Mouse (Mus musculus): ENCODE data around the gene Plekhg5. TPM values are rescaled to one million over a fixed set of nuclear protein-coding genes. Genes with fewer than 3 reads are reported as not detected.

Gene Plekhg5
- total RNA-seq, 2 experiments from 2014 or later, result 6.3 to 6.4 TPM

GRCm38 (mm10) chr4:152068166-152068724 lies 4.1 kb upstream of the Plekhg5 start:
- peak in 1 of 2 experiments; percentile 46 for DNase-seq
- intact Hi-C loops (cut with DNase I), result no loop called here

- DNase-seq, result no peak
- intact Hi-C loops (cut with DNase I), result no loop called here
Measured at GRCm38 (mm10) chr4:152069245-152069644, 3.1 kb upstream of the Plekhg5 start.

GRCm38 (mm10) chr4:152070494-152071396 lies 1.6 kb upstream of the Plekhg5 start:
- intact Hi-C loops (cut with DNase I), result no loop called here
- no peak for DNase-seq

GRCm38 (mm10) chr4:152072655-152073054 lies 357 bp downstream of the Plekhg5 start:
- no peak for DNase-seq
- intact Hi-C loops (cut with DNase I), result no loop called here

- intact Hi-C loops (cut with DNase I), result no loop called here
- no peak for DNase-seq
Measured at GRCm38 (mm10) chr4:152073715-152074114, 1.4 kb downstream of the Plekhg5 start.

GRCm38 (mm10) chr4:152074548-152074947 lies 2.2 kb downstream of the Plekhg5 start:
- no peak for DNase-seq
- intact Hi-C loops (cut with DNase I), result no loop called here

GRCm38 (mm10) chr4:152077191-152077590 lies 4.9 kb downstream of the Plekhg5 start:
- DNase-seq, result no peak
- intact Hi-C loops (cut with DNase I), result no loop called here

GRCm38 (mm10) chr4:152078105-152078530 lies 5.8 kb downstream of the Plekhg5 start:
- peak in 1 of 2 experiments; percentile 35 for DNase-seq
- intact Hi-C loops (cut with DNase I), result no loop called here

- intact Hi-C loops (cut with DNase I), result no loop called here
- DNase-seq, result no peak
Measured at GRCm38 (mm10) chr4:152079261-152079660, 7.0 kb downstream of the Plekhg5 start.

GRCm38 (mm10) chr4:152079931-152080330 lies 7.6 kb downstream of the Plekhg5 start:
- intact Hi-C loops (cut with DNase I), result no loop called here
- DNase-seq, result peak in 1 of 2 experiments; percentile 28

- DNase-seq, result no peak
Measured at GRCm38 (mm10) chr4:152083611-152084220, 11.4 kb downstream of the Plekhg5 start.

GRCm38 (mm10) chr4:152084616-152085015 lies 12.3 kb downstream of the Plekhg5 start:
- intact Hi-C loops (cut with DNase I), result no loop called here
- no peak for DNase-seq

More at GRCm38 (mm10) chr4:152083611-152084220, 11.4 kb downstream of the Plekhg5 start:
- intact Hi-C loops (cut with DNase I), result no loop called here

- DNase-seq, result peak; percentile 44 to 61
- intact Hi-C loops (cut with DNase I), result no loop called here
Measured at GRCm38 (mm10) chr4:152086505-152087210, 14.4 kb downstream of the Plekhg5 start.

- no peak for DNase-seq
- intact Hi-C loops (cut with DNase I), result no loop called here
Measured at GRCm38 (mm10) chr4:152087211-152088081, 15.1 kb downstream of the Plekhg5 start.

- DNase-seq, result no peak
Measured at GRCm38 (mm10) chr4:152088133-152088532, 15.8 kb downstream of the Plekhg5 start.

GRCm38 (mm10) chr4:152088556-152089120 lies 16.3 kb downstream of the Plekhg5 start:
- DNase-seq, result no peak
- intact Hi-C loops (cut with DNase I), result no loop called here

More at GRCm38 (mm10) chr4:152088133-152088532, 15.8 kb downstream of the Plekhg5 start:
- intact Hi-C loops (cut with DNase I), result no loop called here

- intact Hi-C loops (cut with DNase I), result no loop called here
- DNase-seq, result no peak
Measured at GRCm38 (mm10) chr4:152090191-152090590, 17.9 kb downstream of the Plekhg5 start.

GRCm38 (mm10) chr4:152092751-152093293 lies 20.5 kb downstream of the Plekhg5 start:
- intact Hi-C loops (cut with DNase I), result no loop called here
- no peak for DNase-seq

- intact Hi-C loops (cut with DNase I), result no loop called here
- DNase-seq, result no peak
Measured at GRCm38 (mm10) chr4:152094233-152094632, 21.9 kb downstream of the Plekhg5 start.

Data from gastrocnemius, postnatal 36 days (tissue).